Mouse (Mus musculus) olfactory bulb, adult 2 months (tissue): ENCODE results near the gene Pla2r1. TPM values are rescaled to one million over a fixed set of nuclear protein-coding genes. Genes with fewer than 3 reads are reported as not detected.

Experiments used
- H3K27ac ChIP-seq: fragments of 200-500 bp; 2 replicates; pipeline ENCODE4 v1.5.1; 2012; ENCODE audit warnings: low read depth, low read length; ENCODE audit not compliant: insufficient read depth
- H3K4me1 ChIP-seq: fragments of 200-500 bp; 2 replicates; pipeline ENCODE4 v1.6.1; 2012; ENCODE audit warnings: low read length; ENCODE audit not compliant: control insufficient read depth, insufficient read depth
- H3K4me3 ChIP-seq: fragments of 200-500 bp; 2 replicates; pipeline ENCODE4 v1.5.1; 2012; ENCODE audit warnings: mild to moderate bottlenecking, low read depth, low read length, moderate library complexity; ENCODE audit not compliant: insufficient read depth
- CTCF ChIP-seq: fragments of 200-500 bp; IDR thresholded peaks from 2 replicates; pipeline ENCODE4 v1.5.1; 2012; ENCODE audit warnings: low read depth, mild to moderate bottlenecking, low read length, moderate library complexity; ENCODE audit not compliant: insufficient read depth
- POLR2A ChIP-seq: fragments of 200-500 bp; IDR thresholded peaks from 2 replicates; pipeline ENCODE4 v1.6.1; 2012; ENCODE audit warnings: mild to moderate bottlenecking, low read depth, low read length, moderate library complexity; ENCODE audit not compliant: insufficient read depth
- WGBS: fragments of 180-500 bp; shearing (Covaris S2); methylation state at CpG from one replicate; pipeline ENCODE4 v1.1.7; 2018; 5-methylcytosine and 5-hydroxymethylcytosine counted together
- polyA plus RNA-seq: library from polyadenylated mRNA; stranded (reverse); fragments of >200 nt; gene quantifications from 2 replicates; pipeline ENCODE4 v1.2.4, GENCODE M21; 2012; ENCODE audit warnings: low replicate concordance; ENCODE audit not compliant: missing spikeins, insufficient read depth, insufficient read length

Pla2r1 gene
- polyA plus RNA-seq, 1 experiment = not detected

DNA sequence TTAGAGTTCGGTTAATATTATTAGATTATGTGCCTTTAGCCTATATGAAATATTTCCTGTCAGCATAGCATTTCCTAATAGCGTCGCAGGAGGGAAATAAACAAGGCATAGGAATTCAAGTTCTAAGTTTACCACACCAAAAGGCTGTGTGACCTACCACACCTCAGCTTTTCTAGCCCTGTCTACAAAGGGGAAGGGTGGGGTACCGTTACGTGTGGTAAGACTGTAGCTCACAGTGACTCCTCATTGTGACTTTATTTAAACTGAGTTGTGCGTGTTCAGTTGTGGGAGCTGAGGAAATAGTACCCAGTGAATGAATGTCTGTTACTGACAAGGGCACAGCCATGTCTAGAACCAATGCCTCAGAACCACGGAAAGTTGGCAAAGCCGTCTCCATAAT lies 178.0 kb downstream of the Pla2r1 start:
- no peak overlapping the region for H3K27ac ChIP-seq
- 92% methylated on average over 8 of the region's 8 CpGs for WGBS
- no peak for TF ChIP-seq POLR2A
- H3K4me1 ChIP-seq = no peaks in the 10 kb centered on the region
- no peak overlapping the region for H3K4me3 ChIP-seq

DNA sequence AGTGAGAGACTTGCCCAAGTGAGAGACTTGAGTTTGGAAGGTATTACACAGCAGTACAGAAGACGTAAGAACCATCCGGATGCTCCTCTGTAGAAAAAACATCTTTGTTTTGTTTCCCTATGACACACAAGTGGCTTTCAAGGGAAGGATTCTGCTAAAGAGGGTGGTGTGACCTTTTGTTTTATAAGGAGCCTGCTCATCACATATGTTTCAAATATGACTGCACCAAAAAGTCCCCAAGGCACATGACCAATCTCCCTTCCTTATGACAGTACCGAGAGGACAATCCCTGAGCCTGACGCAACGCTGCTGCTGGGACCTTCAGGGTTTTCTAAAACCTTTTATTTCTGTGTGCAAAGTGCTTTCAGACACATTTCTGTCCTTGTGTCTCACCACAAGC lies 182.9 kb downstream of the Pla2r1 start:
- H3K27ac ChIP-seq = no peak overlapping the region
- no peak for TF ChIP-seq POLR2A
- TF ChIP-seq CTCF = no peak
- no peaks in the 10 kb centered on the region for H3K4me1 ChIP-seq
- 92% methylated on average over 5 of the region's 5 CpGs for WGBS
- no peak overlapping the region for H3K4me3 ChIP-seq

DNA sequence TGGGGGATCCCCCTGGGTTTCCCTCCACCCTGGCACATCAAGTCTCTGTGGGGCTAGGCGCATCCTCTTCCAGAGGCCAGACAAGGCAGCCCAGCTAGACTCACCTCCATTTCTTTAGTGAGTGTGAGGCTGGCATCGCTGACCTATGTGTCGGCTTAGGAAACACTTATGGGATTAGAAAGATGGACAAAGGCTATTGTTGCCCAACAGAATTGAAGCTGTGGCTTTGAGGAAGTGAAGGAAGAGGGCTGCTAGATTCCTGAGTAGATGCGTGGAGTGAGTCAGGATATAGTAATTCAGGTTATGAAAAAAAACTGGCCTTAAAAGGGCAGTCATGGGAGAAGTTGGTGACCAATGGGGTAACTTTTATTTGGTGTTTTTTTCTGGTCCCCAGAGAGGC lies 183.7 kb downstream of the Pla2r1 start:
- WGBS = 87% methylated on average over 4 of the region's 4 CpGs
- TF ChIP-seq POLR2A (no peak), CTCF (no peak)
- H3K4me1 ChIP-seq = no peaks in the 10 kb centered on the region
- no peak overlapping the region for H3K4me3 ChIP-seq
- no peak overlapping the region for H3K27ac ChIP-seq

DNA sequence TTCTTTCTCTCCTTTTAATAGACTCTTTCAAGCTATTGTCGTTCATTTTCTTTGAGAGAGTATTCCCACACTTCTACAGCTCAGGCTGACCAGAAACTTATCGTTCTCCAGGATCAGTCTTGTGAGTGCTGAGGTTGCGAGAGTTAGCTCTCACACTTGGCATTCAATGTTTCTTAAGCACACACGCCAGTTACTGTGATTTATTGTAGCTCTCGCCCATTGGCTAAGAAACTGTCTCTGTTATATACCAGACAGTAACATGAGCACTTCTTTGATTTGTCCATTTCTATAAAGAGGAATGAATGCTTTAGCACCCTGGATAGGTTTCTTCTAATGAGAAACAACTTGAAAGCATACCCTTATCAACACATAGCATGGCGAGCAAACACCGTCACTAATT lies 185.2 kb downstream of the Pla2r1 start:
- H3K27ac ChIP-seq = no peak overlapping the region
- no peak overlapping the region for H3K4me3 ChIP-seq
- no peak for TF ChIP-seq CTCF
- TF ChIP-seq POLR2A = no peak
- no peaks in the 10 kb centered on the region for H3K4me1 ChIP-seq
- 93% methylated on average over 7 of the region's 7 CpGs for WGBS

Other genes starting within 250 kb of the Pla2r1 start
- gene Ly75, start 170.0 kb downstream of the Pla2r1 start, polyA plus RNA-seq = not detected in 2 replicates
- not detected in 2 replicates for gene Itgb6, start 169.3 kb upstream of the Pla2r1 start, polyA plus RNA-seq